Mouse (Mus musculus) heart, embryonic 12.5 days (tissue): ENCODE measurements at regions not wholly inside any gene's neighbourhood (a gene's known extent, or its start where the extent isn't known, plus 50 kb on each side); places are given as distances from the start of the nearest gene placed in this dataset.
A peak's percentile ranks its signal among the peaks of the same experiment; 100 is the strongest.

ENCODE experiments used
- ATAC-seq: fragments of 200-750 bp; cut with Nextera tagmentation; 2 replicates; pipeline ENCODE4 v1.8.0; 2017; ENCODE audit warnings: moderate TSS enrichment, moderate library complexity; ENCODE audit not compliant: insufficient number of reproducible peaks, low FRiP score
- H3K27ac ChIP-seq: fragments of 300-500 bp; sonication (generic); 2 replicates; pipeline ENCODE4 v1.5.1; 2016; ENCODE audit warnings: mild to moderate bottlenecking, moderate library complexity; ENCODE audit not compliant: poor library complexity, severe bottlenecking
- H3K27me3 ChIP-seq: fragments of 300-500 bp; sonication (generic); replicated peaks from 2 replicates; pipeline ENCODE4 v1.6.1; 2016; ENCODE audit warnings: mild to moderate bottlenecking, moderate library complexity
- H3K36me3 ChIP-seq: fragments of 300-500 bp; sonication (generic); 2 replicates; pipeline ENCODE4 v1.6.1; 2016; ENCODE audit warnings: mild to moderate bottlenecking, moderate library complexity
- H3K4me1 ChIP-seq: fragments of 300-500 bp; sonication (generic); replicated peaks from 2 replicates; pipeline ENCODE4 v1.6.1; 2016; ENCODE audit warnings: mild to moderate bottlenecking
- H3K4me2 ChIP-seq: fragments of 300-500 bp; sonication (generic); 2 replicates; pipeline ENCODE4 v1.6.1; 2016; ENCODE audit warnings: mild to moderate bottlenecking, moderate library complexity
- H3K4me3 ChIP-seq: fragments of 300-500 bp; sonication (generic); 2 replicates; pipeline ENCODE4 v1.5.1; 2016; ENCODE audit warnings: mild to moderate bottlenecking
- H3K9ac ChIP-seq: fragments of 300-500 bp; sonication (generic); 2 replicates; pipeline ENCODE4 v1.6.1; 2016; ENCODE audit warnings: mild to moderate bottlenecking, moderate library complexity
- H3K9me3 ChIP-seq: fragments of 300-500 bp; sonication (generic); replicated peaks from 2 replicates; pipeline ENCODE4 v1.6.1; 2016; ENCODE audit warnings: mild to moderate bottlenecking, moderate library complexity
- WGBS: fragments of 180-500 bp; shearing (Covaris S2); methylation state at CpG from one replicate; pipeline ENCODE4 v1.1.7; 2016; 5-methylcytosine and 5-hydroxymethylcytosine counted together

DNA sequence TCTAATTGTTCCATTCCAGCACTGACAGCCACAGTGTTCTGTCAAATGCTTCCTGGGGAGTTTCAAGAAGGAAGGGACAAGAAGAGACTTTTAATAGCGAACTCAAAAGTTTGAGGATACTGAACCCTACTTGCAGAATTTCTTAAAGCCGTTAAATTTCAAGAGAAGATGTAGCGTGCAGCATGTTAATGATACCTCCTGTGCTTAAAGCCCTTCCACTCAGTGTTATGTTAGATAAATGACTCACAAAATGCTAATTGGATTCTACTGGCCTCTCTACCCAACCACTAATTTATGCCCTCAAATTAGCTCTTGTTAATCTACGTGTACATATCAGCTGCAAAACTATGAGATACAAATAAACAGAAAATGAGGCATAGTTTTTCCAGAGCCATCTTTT lies 541.8 kb upstream of the Cdh20 start:
- WGBS = 77% methylated on average over 4 of the region's 4 CpGs

DNA sequence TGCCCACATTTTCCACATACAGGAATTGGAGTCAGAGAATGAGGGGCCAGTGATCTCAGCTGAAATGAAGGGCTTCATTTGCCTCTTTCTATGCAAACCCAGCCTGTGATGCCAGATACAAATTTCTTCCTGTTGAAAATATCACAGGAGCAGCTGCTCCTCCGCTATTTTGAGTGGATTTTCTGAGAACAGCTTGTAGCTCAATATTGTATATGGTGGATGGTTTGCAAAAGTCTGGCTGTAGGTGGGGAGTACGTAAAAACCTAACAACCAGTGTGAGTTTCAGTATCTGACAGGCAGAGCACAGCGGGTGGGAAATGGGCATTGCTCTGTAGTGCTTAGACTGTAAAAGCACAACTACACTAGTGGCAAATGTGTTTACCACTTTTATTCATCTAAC lies 541.4 kb upstream of the Cdh20 start:
- no peak overlapping the region for H3K4me2 ChIP-seq
- no peak for ATAC-seq
- H3K36me3 ChIP-seq = no peaks in the 10 kb centered on the region
- H3K9me3 ChIP-seq = no peaks in the 10 kb centered on the region
- H3K27me3 ChIP-seq = no peaks in the 10 kb centered on the region
- H3K4me1 ChIP-seq = no peaks in the 10 kb centered on the region
- no peak overlapping the region for H3K9ac ChIP-seq
- H3K27ac ChIP-seq = no peak overlapping the region
- 73% methylated on average over 3 of the region's 3 CpGs for WGBS
- no peak overlapping the region for H3K4me3 ChIP-seq

More for the DNA sequence above, 541.8 kb upstream of the Cdh20 start:
- no peaks in the 10 kb centered on the region for H3K4me1 ChIP-seq
- H3K9me3 ChIP-seq = no peaks in the 10 kb centered on the region
- ATAC-seq = no peak
- no peaks in the 10 kb centered on the region for H3K36me3 ChIP-seq
- no peak overlapping the region for H3K9ac ChIP-seq
- no peak overlapping the region for H3K27ac ChIP-seq
- no peak overlapping the region for H3K4me3 ChIP-seq
- no peaks in the 10 kb centered on the region for H3K27me3 ChIP-seq
- H3K4me2 ChIP-seq = no peak overlapping the region

DNA sequence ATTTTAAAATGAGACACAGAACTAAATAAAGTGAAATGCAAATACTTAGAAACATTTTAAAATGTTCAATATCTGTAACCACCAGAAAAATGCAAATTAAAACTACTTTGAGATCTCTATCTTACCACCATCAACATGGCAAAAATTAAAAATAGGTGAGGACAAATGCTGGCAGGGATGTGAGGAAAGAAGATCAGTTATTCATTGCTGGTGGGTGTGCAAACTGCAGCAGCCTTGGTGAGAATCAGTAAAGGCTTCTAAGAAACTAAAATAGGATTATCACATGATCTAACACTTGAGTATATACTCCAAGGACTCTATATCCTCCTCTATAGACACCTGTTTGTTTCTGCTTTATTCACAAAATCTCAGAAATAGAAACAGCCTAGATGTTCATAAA lies 526.7 kb upstream of the Cdh20 start:
- Histone ChIP-seq H3K4me3 (no peak overlapping the region), H3K4me2 (no peak overlapping the region), H3K36me3 (no peaks in the 10 kb centered on the region), H3K4me1 (no peaks in the 10 kb centered on the region), H3K9me3 (no peaks in the 10 kb centered on the region), H3K27me3 (no peaks in the 10 kb centered on the region), H3K27ac (no peak overlapping the region), H3K9ac (no peak overlapping the region)
- ATAC-seq = no peak

DNA sequence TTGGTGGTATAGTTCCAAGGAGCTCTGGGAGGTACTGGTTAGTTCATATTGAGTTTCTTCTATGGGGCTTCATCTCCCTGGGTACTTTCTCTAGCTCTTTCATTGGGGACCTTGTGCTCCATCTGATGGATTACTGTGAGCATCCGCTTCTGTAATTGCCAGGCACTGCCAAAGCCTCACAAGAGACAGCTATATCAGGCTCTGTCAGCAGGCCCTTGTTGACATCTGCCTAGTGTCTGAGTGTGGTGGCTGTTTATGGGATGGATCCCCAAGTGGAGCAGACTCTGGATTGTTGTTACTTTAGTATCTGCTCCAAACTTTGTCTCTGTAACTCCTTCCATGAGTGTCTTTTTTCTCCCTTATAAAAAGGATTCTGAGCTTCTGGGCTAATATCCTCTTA lies 502.6 kb upstream of the Cdh20 start:
- Histone ChIP-seq H3K27ac (no peak overlapping the region), H3K9ac (no peak overlapping the region), H3K4me2 (no peak overlapping the region), H3K27me3 (no peaks in the 10 kb centered on the region), H3K36me3 (no peaks in the 10 kb centered on the region), H3K4me1 (no peaks in the 10 kb centered on the region), H3K9me3 (no peaks in the 10 kb centered on the region), H3K4me3 (no peak overlapping the region)
- no peak for ATAC-seq
- WGBS = 46% methylated on average over 1 of the region's 1 CpGs

DNA sequence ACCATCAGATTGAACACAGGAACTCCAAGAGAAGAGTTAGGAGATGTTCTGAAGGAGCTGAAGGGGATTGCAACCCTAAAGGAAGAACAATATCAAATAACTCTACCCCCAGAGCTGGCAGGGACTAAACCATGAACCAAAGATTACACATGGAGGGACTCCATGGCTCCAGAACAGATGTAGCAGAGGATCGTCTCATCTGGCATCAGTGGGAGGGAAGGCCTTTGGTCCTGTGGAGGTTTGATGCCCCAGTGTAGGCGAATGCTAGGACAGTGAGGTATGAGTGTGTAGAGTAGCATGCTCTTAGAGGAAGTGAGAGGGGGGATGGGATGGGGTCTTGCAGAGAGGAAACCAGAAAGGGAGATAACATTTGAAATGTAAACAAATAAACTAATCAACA lies 460.4 kb upstream of the Cdh20 start:
- 88% methylated on average over 2 of the region's 2 CpGs for WGBS

DNA sequence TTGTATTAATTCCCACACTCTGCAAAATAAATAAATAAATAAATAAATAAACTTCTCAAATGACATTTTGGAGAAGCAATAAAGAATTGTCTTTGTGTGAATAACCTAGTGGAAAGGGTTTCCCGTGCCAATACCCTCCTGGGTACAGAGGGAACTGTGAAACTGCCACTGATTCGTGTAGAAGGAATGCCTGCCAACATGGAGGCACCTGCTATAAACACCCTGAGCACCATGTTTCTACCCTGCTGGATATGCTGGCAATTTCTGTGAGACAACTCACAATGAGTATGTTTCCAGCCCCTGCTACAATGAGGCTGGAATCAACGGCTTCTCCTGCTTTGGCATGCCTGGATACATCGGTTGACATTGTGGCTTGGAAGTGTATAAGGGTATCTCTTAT lies 456.7 kb upstream of the Cdh20 start:
- Histone ChIP-seq H3K36me3 (no peaks in the 10 kb centered on the region), H3K4me1 (no peaks in the 10 kb centered on the region), H3K4me3 (no peak overlapping the region), H3K27me3 (no peaks in the 10 kb centered on the region), H3K9me3 (no peaks in the 10 kb centered on the region), H3K9ac (no peak overlapping the region), H3K27ac (no peak overlapping the region), H3K4me2 (no peak overlapping the region)
- no peak for ATAC-seq
- WGBS = 77% methylated on average over 4 of the region's 4 CpGs

More for the DNA sequence above, 460.4 kb upstream of the Cdh20 start:
- no peak overlapping the region for H3K27ac ChIP-seq
- no peak overlapping the region for H3K4me3 ChIP-seq
- no peaks in the 10 kb centered on the region for H3K9me3 ChIP-seq
- no peaks in the 10 kb centered on the region for H3K36me3 ChIP-seq
- no peak overlapping the region for H3K4me2 ChIP-seq
- no peaks in the 10 kb centered on the region for H3K27me3 ChIP-seq
- no peak for ATAC-seq
- H3K4me1 ChIP-seq = no peaks in the 10 kb centered on the region
- H3K9ac ChIP-seq = no peak overlapping the region

DNA sequence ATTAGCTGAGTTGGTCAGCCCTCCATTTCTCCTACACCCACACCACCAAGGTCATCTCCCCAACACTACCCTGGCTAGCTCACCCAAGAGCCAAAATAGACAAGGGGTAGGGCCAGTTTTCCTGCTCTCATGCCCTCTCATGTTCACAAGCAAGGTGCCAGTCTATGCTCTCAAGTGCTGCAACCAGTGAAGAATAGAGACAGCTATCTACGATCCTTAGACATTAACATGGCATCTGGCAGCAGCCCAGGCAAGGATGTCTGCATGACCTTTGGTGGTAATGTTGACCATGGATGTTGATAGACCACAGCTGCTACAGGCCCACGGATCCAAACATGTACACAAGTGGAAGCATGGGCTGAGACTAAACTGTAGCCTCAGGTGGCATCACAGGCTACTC lies 453.3 kb upstream of the Cdh20 start:
- Histone ChIP-seq H3K4me1 (no peaks in the 10 kb centered on the region), H3K27ac (no peak overlapping the region), H3K36me3 (no peaks in the 10 kb centered on the region), H3K9ac (no peak overlapping the region), H3K4me2 (no peak overlapping the region), H3K27me3 (no peaks in the 10 kb centered on the region), H3K9me3 (no peaks in the 10 kb centered on the region), H3K4me3 (no peak overlapping the region)
- no peak for ATAC-seq
- 60% methylated on average over 2 of the region's 2 CpGs for WGBS

DNA sequence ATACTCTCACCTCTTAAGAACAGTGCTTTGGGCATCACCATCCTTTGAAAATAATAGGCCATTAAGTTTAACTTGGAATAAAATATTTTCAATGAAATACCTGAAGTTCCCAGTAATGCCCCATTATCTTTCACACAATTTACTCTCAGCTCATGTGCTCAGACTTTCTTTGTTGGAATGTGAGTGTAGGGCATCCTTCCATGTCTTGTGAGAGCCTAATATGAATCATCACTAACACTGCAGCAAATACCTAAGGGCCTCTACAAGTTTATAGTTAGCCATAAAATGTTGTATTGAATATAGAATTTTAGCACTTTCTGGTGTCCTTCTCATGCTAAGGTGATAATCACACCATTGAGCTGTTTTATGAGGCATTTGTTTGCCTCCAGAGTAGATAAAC lies 450.3 kb upstream of the Cdh20 start:
- Histone ChIP-seq H3K9ac (no peak overlapping the region), H3K9me3 (no peaks in the 10 kb centered on the region), H3K36me3 (no peaks in the 10 kb centered on the region), H3K4me1 (no peaks in the 10 kb centered on the region), H3K4me3 (no peak overlapping the region), H3K27ac (no peak overlapping the region), H3K4me2 (no peak overlapping the region), H3K27me3 (no peaks in the 10 kb centered on the region)
- no peak for ATAC-seq

DNA sequence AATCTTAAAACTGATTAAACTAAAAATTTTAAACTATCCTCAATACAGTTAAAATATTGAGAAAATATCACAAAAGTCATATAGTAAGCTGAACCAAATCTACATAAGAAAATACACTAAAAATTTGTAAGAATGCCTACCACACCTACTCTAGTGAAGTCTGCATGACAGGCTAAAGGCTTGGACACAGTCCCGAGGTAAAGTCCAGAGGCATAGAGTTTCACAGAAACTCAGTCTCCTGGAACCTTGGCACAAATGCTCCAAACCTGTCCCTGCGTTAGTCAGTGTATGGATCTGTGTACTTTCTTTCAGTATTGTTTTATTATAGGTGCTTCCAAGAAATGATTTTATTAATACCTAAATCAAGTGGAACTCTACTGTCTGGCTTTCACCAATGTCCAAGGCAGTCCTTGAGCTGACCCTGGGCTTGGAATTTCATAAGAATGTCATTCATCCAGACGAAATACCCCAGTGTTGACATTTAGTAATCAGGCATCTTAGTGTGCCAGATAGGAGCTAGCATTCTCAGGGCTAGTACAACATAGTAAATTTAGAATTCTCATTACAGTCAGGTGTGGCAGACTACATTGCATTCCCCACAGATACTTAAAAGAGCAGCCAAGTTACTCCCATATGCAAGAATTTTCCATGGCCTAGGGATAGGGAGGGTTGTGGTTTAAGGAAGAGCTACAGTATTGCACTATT lies 435.5 kb upstream of the Cdh20 start:
- 51% methylated on average over 3 of the region's 3 CpGs for WGBS
- Histone ChIP-seq H3K9me3 (no peaks in the 10 kb centered on the region), H3K4me1 (no peaks in the 10 kb centered on the region), H3K27me3 (no peaks in the 10 kb centered on the region), H3K27ac (peak overlapping the region; percentile 53), H3K9ac (no peak overlapping the region), H3K36me3 (no peaks in the 10 kb centered on the region), H3K4me3 (no peak overlapping the region), H3K4me2 (no peak overlapping the region)
- no peak for ATAC-seq

DNA sequence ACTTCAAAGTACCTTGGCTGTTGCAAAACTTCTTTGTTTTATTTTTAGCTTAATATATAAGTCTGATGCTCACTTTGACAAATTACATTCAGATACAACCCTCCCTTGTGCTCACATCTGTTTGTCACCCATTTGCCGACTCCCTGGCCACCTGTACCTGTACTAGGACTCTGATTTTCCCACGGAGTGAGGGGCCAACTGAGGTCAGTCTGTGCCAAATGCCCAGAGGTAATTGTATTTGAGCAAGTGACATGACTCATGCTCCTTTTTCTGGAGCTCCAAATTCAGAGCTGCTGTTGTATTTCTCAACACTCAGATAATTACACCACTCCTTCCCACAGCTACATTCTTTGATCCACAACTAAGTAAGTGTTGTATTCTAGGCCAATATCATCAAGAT lies 434.8 kb upstream of the Cdh20 start:
- Histone ChIP-seq H3K27me3 (no peaks in the 10 kb centered on the region), H3K4me3 (no peak overlapping the region), H3K9me3 (no peaks in the 10 kb centered on the region), H3K27ac (peak overlapping the region; percentile 53), H3K9ac (no peak overlapping the region), H3K4me2 (no peak overlapping the region), H3K36me3 (no peaks in the 10 kb centered on the region), H3K4me1 (no peaks in the 10 kb centered on the region)
- ATAC-seq = no peak
- WGBS = 54% methylated on average over 2 of the region's 2 CpGs
